Mouse (Mus musculus) heart, embryonic 13.5 days (tissue): ENCODE measurements around the gene Tnfaip3. TPM values are rescaled to one million over a fixed set of nuclear protein-coding genes. Genes with fewer than 3 reads are reported as not detected.

ENCODE experiments used
- ATAC-seq: fragments of 200-750 bp; cut with Nextera tagmentation; 2 replicates; pipeline ENCODE4 v1.8.0; 2017; ENCODE audit warnings: moderate TSS enrichment; ENCODE audit not compliant: insufficient number of reproducible peaks, low FRiP score, low TSS enrichment; ENCODE audit errors: extremely low read depth
- H3K27ac ChIP-seq: fragments of 300-500 bp; sonication (generic); replicated peaks from 2 replicates; pipeline ENCODE4 v1.5.1; 2015; ENCODE audit warnings: moderate library complexity, mild to moderate bottlenecking, inconsistent platforms
- H3K27me3 ChIP-seq: fragments of 300-500 bp; sonication (generic); replicated peaks from 2 replicates; pipeline ENCODE4 v1.6.1; 2015; ENCODE audit warnings: mild to moderate bottlenecking, inconsistent platforms
- H3K36me3 ChIP-seq: fragments of 300-500 bp; sonication (generic); 2 replicates; pipeline ENCODE4 v1.6.1; 2015; ENCODE audit warnings: mild to moderate bottlenecking, inconsistent platforms
- H3K4me1 ChIP-seq: fragments of 300-500 bp; sonication (generic); 2 replicates; pipeline ENCODE4 v1.6.1; 2015; ENCODE audit warnings: inconsistent platforms
- H3K4me2 ChIP-seq: fragments of 300-500 bp; sonication (generic); 2 replicates; pipeline ENCODE4 v1.6.1; 2015; ENCODE audit warnings: inconsistent platforms, mild to moderate bottlenecking, moderate library complexity
- H3K4me3 ChIP-seq: fragments of 300-500 bp; sonication (generic); 2 replicates; pipeline ENCODE4 v1.5.1; 2015; ENCODE audit warnings: moderate library complexity, mild to moderate bottlenecking, inconsistent platforms
- H3K9ac ChIP-seq: fragments of 300-500 bp; sonication (generic); 2 replicates; pipeline ENCODE4 v1.6.1; 2015; ENCODE audit warnings: inconsistent platforms, mild to moderate bottlenecking, moderate library complexity
- H3K9me3 ChIP-seq: fragments of 300-500 bp; sonication (generic); 2 replicates; pipeline ENCODE4 v1.6.1; 2016; ENCODE audit warnings: inconsistent platforms
- WGBS: fragments of 180-500 bp; shearing (Covaris S2); methylation state at CpG from one replicate; pipeline ENCODE4 v1.1.7; 2015; ENCODE audit warnings: mixed read lengths; 5-methylcytosine and 5-hydroxymethylcytosine counted together
- polyA plus RNA-seq: library from polyadenylated mRNA; unstranded; fragments of >200 nt; fragmentation: Nextera tagmentation; extraction: Ambion mirVana; gene quantifications from 2 replicates; pipeline ENCODE4 v1.2.1, GENCODE M21; 2015

Gene Tnfaip3
- polyA plus RNA-seq, 1 experiment from 2014 or later: 2.9 TPM

DNA sequence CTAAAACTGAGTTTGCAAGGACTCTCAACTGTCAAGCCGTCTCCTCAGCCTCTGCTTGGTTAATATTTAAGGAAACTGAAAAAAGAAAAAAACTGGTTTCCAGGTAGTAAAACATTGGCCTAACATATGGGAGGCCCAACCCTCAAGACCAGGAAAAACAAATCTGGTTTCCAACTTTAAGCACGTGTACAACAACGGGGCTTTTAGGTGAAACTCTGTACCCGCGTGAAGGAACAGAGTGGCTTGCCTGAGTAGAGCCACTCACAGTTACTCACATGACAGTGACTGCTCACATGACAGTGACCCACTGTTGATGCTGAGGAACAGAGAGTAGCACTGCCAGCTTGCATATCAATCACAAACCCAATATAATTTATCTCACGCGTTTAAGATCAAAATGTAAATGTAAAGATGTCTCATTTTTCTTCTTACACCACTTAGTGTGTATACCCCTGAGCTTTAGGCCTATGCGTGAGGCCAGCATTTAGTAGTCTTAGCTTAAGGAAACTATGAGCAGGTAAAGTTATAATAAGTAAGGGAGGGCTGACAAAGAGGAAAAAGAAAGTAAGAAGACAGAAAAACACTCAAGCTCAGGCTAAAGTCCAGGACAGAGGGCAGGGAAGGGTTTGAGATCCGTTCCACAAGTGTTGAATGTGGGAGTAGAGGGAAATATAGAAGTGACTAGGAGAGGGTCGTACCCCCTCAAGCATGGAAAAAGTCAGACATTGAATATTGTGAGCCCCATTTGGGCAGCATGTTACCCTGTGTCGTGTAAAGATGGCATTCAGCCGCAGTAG is 19.8 kb downstream of the Tnfaip3 start:
- no peak overlapping the region for H3K9ac ChIP-seq
- 83% methylated on average over 12 of the region's 12 CpGs for WGBS
- no peaks in the 10 kb centered on the region for H3K4me1 ChIP-seq
- 0 out of 2 replicates have a peak, but pooled peaks cover 6% of the 10 kb centered on the region for H3K9me3 ChIP-seq
- peaks cover 5% of the 10 kb centered on the region; the same call in 1 of the 2 replicates for H3K36me3 ChIP-seq
- no peak overlapping the region for H3K4me2 ChIP-seq
- no peaks in the 10 kb centered on the region for H3K27me3 ChIP-seq
- no peak overlapping the region for H3K27ac ChIP-seq
- no peak overlapping the region for H3K4me3 ChIP-seq
- no peak for ATAC-seq

DNA sequence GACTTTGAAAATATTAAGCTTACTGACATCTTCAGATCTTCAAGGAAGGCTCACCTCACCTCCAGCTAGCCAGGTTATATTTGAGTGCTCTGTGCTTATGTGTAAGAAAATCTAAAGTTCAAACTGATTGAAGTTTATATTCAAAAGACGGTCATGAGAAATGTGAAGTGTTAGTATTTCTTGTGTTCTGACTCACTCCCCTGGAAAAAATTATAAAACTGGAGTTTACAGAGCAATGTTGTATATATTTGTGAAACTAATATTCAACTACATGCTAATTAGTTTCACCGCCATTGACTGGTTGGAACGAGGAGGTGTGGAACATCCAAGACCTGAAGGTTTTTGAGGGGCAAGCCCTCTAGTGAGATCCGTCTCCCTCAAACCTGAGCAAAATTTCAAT is 22.5 kb downstream of the Tnfaip3 start:
- Histone ChIP-seq H3K4me3 (no peak overlapping the region), H3K4me2 (no peak overlapping the region)
- 84% methylated on average over 4 of the region's 4 CpGs for WGBS

DNA sequence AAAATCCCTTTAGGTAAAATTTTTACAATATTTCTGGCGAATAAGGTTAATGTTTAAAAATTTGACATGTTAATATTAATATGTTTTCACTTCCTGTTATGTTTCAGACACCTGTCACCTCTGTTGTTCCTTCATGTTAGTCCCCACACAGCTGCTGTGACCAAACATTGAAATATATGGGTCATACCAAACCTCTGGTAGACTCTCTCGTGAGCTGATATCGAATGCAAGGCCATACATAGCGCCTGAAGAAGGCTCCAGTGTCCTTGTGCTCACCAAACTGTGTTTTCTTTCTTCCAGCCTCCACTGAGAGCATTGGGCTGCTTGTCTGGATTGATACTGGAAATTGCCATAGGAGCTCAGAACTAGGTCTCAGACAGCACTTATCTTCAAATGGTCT is 24.4 kb downstream of the Tnfaip3 start:
- Histone ChIP-seq H3K27me3 (no peaks in the 10 kb centered on the region), H3K27ac (no peak overlapping the region), H3K36me3 (no peaks in the 10 kb centered on the region), H3K4me1 (peaks cover 6% of the 10 kb centered on the region; the same call in 1 of the 2 replicates), H3K4me3 (no peak overlapping the region), H3K4me2 (no peak overlapping the region), H3K9ac (no peak overlapping the region), H3K9me3 (no peaks in the 10 kb centered on the region)
- WGBS: 81% methylated on average over 4 of the region's 4 CpGs
- no peak for ATAC-seq

More for the DNA sequence above, 22.5 kb downstream of the Tnfaip3 start:
- H3K27me3 ChIP-seq: no peaks in the 10 kb centered on the region
- H3K36me3 ChIP-seq: no peaks in the 10 kb centered on the region
- no peak overlapping the region for H3K27ac ChIP-seq
- H3K4me1 ChIP-seq: no peaks in the 10 kb centered on the region
- no peak overlapping the region for H3K9ac ChIP-seq
- no peak for ATAC-seq
- H3K9me3 ChIP-seq: 0 out of 2 replicates have a peak, but pooled peaks cover 2% of the 10 kb centered on the region

DNA sequence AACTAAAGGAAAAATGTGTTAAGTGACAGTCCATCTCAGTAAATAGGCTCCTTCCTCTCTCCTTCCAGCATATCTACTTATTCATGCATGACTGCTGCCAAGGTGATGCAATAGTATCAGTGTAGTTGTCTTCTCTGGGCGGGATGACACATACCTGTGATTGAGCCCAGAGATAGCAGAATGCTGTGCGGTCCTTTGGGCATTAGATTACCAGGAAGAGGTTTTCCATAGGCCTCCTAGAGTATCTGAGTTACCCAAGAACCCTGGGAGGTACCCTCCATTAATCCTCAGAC is 27.6 kb downstream of the Tnfaip3 start:
- Histone ChIP-seq H3K9ac (no peak overlapping the region), H3K27ac (no peak overlapping the region), H3K27me3 (no peaks in the 10 kb centered on the region), H3K4me1 (peaks cover 6% of the 10 kb centered on the region; the same call in 1 of the 2 replicates), H3K36me3 (no peaks in the 10 kb centered on the region), H3K9me3 (no peaks in the 10 kb centered on the region), H3K4me2 (no peak overlapping the region), H3K4me3 (no peak overlapping the region)
- 59% methylated on average over 2 of the region's 2 CpGs for WGBS
- ATAC-seq: no peak

DNA sequence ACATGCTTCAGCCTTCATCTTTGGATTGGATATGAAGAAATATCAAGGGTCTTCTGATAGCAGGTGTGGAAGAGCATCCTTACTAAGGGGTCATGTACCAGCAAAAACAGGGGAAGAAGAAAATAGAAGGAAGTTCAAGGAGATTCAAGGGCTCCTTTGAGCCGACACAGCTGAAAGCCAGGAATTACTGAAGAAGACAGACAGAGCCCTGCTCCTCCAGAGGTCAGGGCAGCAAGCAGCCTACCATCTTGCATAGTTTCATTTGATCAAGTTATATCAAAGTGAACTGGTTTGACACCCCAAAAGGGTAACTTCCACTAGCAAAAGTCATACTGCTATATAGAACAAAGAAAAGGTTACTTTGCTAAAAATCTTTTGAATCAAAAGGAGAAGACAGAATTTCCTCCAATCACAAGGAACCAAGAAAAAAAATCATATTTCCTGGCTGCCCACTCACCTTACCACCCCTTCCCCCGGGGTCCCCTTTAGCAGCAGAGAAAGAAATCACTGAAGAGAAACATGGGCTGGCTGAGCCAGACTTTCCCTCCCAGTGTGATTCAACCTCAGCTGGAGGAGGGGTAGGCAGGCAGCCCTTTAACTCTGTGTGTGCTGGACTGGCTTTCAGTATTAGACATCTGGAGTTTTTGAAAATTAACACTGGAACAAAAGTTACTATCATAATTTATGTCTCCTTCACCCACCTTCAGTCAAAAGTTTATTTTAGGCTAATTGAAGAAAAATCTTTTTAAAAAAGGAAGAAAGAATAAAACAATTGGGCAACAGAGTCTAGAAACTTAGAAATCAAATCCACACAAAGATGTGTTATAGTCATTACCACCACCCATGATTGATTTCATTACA is 28.2 kb downstream of the Tnfaip3 start:
- Histone ChIP-seq H3K27ac (no peak overlapping the region), H3K27me3 (no peaks in the 10 kb centered on the region), H3K4me2 (no peak overlapping the region), H3K9ac (no peak overlapping the region), H3K9me3 (no peaks in the 10 kb centered on the region), H3K4me1 (peaks cover 6% of the 10 kb centered on the region; the same call in 1 of the 2 replicates), H3K4me3 (no peak overlapping the region), H3K36me3 (no peaks in the 10 kb centered on the region)
- ATAC-seq: no peak
- WGBS: 22% methylated on average over 2 of the region's 2 CpGs

DNA sequence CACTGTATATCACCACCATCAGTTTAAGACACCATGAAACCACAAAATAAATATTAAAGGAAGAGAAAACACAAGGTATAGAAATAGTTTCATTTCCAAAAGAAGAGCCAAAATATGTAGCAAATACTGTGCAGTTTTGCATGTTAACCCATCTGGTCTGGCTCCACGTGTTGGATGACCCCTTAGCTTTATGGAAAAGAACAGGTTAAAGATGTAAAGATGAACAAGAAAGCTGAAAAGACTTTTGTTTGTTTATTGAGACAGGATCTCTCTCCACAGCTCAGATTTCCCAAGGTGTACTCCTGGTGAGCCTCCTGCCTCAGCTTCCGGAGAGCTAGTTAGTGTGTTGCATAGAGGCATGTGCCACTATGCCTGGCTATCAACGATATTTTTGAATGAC is 29.9 kb downstream of the Tnfaip3 start:
- ATAC-seq: no peak
- Histone ChIP-seq H3K27ac (no peak overlapping the region), H3K27me3 (no peaks in the 10 kb centered on the region), H3K9me3 (no peaks in the 10 kb centered on the region), H3K9ac (no peak overlapping the region), H3K4me3 (no peak overlapping the region), H3K4me2 (no peak overlapping the region), H3K36me3 (no peaks in the 10 kb centered on the region), H3K4me1 (peaks cover 6% of the 10 kb centered on the region; the same call in 1 of the 2 replicates)
- 85% methylated on average over 3 of the region's 3 CpGs for WGBS

DNA sequence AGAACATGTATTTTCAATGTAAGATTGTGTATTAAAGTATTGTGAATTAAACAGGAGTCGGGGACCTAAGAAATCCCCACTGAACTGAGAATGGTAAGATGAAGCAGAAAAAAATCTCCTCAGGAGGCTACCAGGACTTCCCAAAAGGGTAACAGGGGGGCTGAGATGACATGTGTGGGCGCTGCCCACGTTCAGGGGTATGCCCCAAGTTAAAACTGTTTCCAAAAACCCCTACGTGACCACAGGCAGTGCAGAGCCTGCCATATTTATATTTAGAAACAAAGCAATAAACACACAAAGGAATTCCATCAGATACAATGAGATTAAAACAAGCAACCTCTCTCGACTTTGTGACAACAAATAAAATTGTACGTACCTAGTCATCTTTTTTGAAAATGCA is 31.9 kb downstream of the Tnfaip3 start:
- no peak for ATAC-seq
- H3K4me1 ChIP-seq: peaks cover 6% of the 10 kb centered on the region; the same call in 1 of the 2 replicates
- no peaks in the 10 kb centered on the region for H3K9me3 ChIP-seq
- H3K27ac ChIP-seq: no peak overlapping the region
- 63% methylated on average over 6 of the region's 6 CpGs for WGBS
- H3K4me3 ChIP-seq: no peak overlapping the region
- no peaks in the 10 kb centered on the region for H3K36me3 ChIP-seq
- no peak overlapping the region for H3K9ac ChIP-seq
- no peaks in the 10 kb centered on the region for H3K27me3 ChIP-seq
- H3K4me2 ChIP-seq: no peak overlapping the region

DNA sequence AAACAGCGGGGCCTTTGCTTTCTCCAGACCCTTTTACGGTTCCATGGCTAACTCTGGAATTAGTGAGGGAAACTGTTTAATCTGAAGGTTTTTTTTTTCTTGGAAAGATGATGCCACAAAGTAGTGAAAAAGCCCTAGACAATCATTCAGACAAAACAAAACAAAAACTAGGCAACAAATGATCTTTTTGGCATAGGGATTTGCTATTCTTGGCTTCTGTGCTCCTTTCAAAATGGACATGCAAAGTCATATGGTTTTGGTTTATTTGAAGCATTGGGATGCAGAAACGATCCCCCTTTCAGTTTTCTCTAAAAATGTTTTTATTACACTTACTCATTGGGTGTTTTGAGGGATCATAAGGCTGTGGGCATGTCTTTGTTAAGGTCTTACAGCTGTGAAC is 41.0 kb downstream of the Tnfaip3 start:
- Histone ChIP-seq H3K9me3 (no peaks in the 10 kb centered on the region), H3K9ac (no peak overlapping the region), H3K4me2 (no peak overlapping the region), H3K4me1 (no peaks in the 10 kb centered on the region), H3K4me3 (no peak overlapping the region), H3K36me3 (no peaks in the 10 kb centered on the region), H3K27ac (no peak overlapping the region), H3K27me3 (no peaks in the 10 kb centered on the region)
- WGBS: 72% methylated on average over 3 of the region's 3 CpGs
- no peak for ATAC-seq

DNA sequence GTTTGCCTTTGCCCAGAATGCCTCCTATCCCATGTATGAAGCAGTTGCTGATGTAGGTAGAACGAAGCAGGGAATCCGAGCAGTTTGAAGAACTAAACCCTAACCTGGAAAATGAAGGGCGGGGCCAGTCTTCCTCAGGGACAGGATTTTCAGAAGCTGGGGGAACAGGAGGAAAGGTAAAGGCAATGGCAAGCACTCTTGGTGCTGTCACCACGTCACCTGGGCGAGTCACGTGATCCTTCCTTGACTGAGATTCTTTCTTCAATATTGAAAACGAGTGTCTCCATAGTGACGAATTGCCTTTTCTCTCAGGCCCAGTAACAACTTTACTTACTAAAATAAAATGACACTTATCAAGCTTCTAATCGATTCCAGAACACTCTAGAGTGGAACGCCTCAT is 48.6 kb downstream of the Tnfaip3 start:
- Histone ChIP-seq H3K9ac (no peak overlapping the region), H3K4me3 (no peak overlapping the region), H3K9me3 (no peaks in the 10 kb centered on the region), H3K36me3 (no peaks in the 10 kb centered on the region), H3K27ac (no peak overlapping the region), H3K4me2 (no peak overlapping the region), H3K4me1 (no peaks in the 10 kb centered on the region), H3K27me3 (no peaks in the 10 kb centered on the region)
- no peak for ATAC-seq
- whole genome bisulfite sequencing: 81% methylated on average over 10 of the region's 10 CpGs

DNA sequence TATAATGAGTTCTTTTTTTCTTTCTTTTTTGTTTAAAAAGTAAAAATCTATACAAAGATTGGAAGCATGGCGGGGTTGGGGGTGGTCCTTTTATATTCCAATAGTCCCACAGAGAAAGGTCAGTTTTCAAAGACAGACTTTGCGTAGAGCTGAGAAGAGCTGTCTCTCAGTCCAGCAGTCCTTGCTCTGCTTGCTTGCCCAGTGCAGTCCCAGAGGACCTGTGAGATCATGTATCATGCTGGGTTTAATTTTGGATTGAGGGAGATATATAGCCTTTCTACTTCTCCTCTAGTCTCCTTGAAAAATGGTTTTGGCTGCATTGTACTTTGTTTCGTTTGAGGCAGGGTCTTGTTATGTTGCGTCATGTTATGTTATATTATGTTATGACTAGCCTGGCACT is 49.9 kb downstream of the Tnfaip3 start:
- Histone ChIP-seq H3K9me3 (no peaks in the 10 kb centered on the region), H3K36me3 (no peaks in the 10 kb centered on the region), H3K4me2 (no peak overlapping the region), H3K9ac (no peak overlapping the region), H3K27me3 (no peaks in the 10 kb centered on the region), H3K4me1 (no peaks in the 10 kb centered on the region), H3K4me3 (no peak overlapping the region), H3K27ac (no peak overlapping the region)
- WGBS: 89% methylated on average over 4 of the region's 4 CpGs
- ATAC-seq: no peak

DNA sequence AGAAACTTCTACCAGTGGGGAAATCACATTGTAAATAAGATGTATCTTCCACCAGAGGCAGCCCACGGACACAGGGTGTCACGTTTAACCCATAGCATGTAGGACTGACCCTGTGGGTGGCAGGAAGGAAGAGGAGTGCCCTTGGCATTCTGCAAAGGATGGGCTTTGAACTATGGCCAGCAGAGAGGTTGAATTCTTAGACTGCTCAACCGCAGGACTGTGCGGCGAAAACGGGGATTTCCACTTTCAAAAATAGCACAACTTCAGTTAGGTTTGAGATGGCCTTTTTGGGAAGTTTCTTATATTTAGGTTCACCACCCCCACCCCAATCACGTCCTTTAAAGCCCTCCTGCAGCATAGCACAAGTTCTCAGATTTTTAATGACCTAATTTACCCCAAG is 50.6 kb downstream of the Tnfaip3 start:
- 57% methylated on average over 7 of the region's 7 CpGs for WGBS
- ATAC-seq: no peak
- Histone ChIP-seq H3K4me1 (no peaks in the 10 kb centered on the region), H3K27me3 (no peaks in the 10 kb centered on the region), H3K9me3 (no peaks in the 10 kb centered on the region), H3K36me3 (no peaks in the 10 kb centered on the region), H3K4me3 (no peak overlapping the region), H3K27ac (no peak overlapping the region), H3K4me2 (no peak overlapping the region), H3K9ac (no peak overlapping the region)
